Mouse (Mus musculus): ENCODE data around the gene Il22ra1. TPM values are rescaled to one million over a fixed set of nuclear protein-coding genes. Genes with fewer than 3 reads are reported as not detected.

The Il22ra1 gene
- polyA plus RNA-seq, 1 experiment from 2014 or later: not detected

- 71% methylated on average over 3 of the region's 3 CpGs for WGBS
These were observed 8.9 kb downstream of the Il22ra1 start for GRCm38 (mm10) chr4:135736903-135737302.

GRCm38 (mm10) chr4:135738237-135738636, 10.3 kb downstream of the Il22ra1 start:
- H3K4me2 ChIP-seq: no peak overlapping the region
- H3K36me3 ChIP-seq: no peaks in the 10 kb centered on the region
- no peak overlapping the region for H3K27ac ChIP-seq (replicated peaks)
- no peak overlapping the region for H3K9ac ChIP-seq
- H3K9me3 ChIP-seq: peaks cover 5% of the 10 kb centered on the region; the same call in 1 of the 2 replicates
- ATAC-seq (ENCODE audit: extremely low read depth, insufficient number of reproducible peaks, low FRiP score, low TSS enrichment): no peak; the same call in 1 of the 2 replicates
- no peak overlapping the region for H3K4me3 ChIP-seq
- WGBS: 51% methylated on average over 5 of the region's 5 CpGs
- no peaks in the 10 kb centered on the region for H3K27me3 ChIP-seq (replicated peaks)
- H3K4me1 ChIP-seq: peaks cover 12% of the 10 kb centered on the region

More at GRCm38 (mm10) chr4:135736903-135737302, 8.9 kb downstream of the Il22ra1 start:
- Histone ChIP-seq H3K4me2 (no peak overlapping the region), H3K36me3 (no peaks in the 10 kb centered on the region), H3K4me3 (no peak overlapping the region), H3K27me3 (replicated peaks) (no peaks in the 10 kb centered on the region), H3K9me3 (peaks cover 5% of the 10 kb centered on the region; the same call in 1 of the 2 replicates), H3K9ac (no peak overlapping the region), H3K27ac (replicated peaks) (no peak overlapping the region), H3K4me1 (peaks cover 12% of the 10 kb centered on the region)
- ATAC-seq (ENCODE audit: extremely low read depth, insufficient number of reproducible peaks, low FRiP score, low TSS enrichment): no peak

- no peak overlapping the region for H3K9ac ChIP-seq
- ATAC-seq (ENCODE audit: extremely low read depth, insufficient number of reproducible peaks, low FRiP score, low TSS enrichment): no peak
- no peak overlapping the region for H3K4me3 ChIP-seq
- H3K4me1 ChIP-seq: peaks cover 12% of the 10 kb centered on the region
- H3K4me2 ChIP-seq: no peak overlapping the region
- no peaks in the 10 kb centered on the region for H3K36me3 ChIP-seq
- H3K27ac ChIP-seq (replicated peaks): no peak overlapping the region
- WGBS: 57% methylated on average over 7 of the region's 7 CpGs
- peaks cover 4% of the 10 kb centered on the region; the same call in 1 of the 2 replicates for H3K9me3 ChIP-seq
- no peaks in the 10 kb centered on the region for H3K27me3 ChIP-seq (replicated peaks)
These were observed 11.2 kb downstream of the Il22ra1 start for GRCm38 (mm10) chr4:135739148-135739547.

- WGBS: 95% methylated on average over 14 of the region's 14 CpGs
These were observed 11.7 kb downstream of the Il22ra1 start for GRCm38 (mm10) chr4:135739672-135740071.

GRCm38 (mm10) chr4:135743520-135743919, 15.5 kb downstream of the Il22ra1 start:
- Histone ChIP-seq H3K4me3 (no peak overlapping the region), H3K36me3 (no peaks in the 10 kb centered on the region), H3K9ac (no peak overlapping the region), H3K27ac (replicated peaks) (no peak overlapping the region), H3K4me1 (peaks cover 7% of the 10 kb centered on the region), H3K9me3 (no peaks in the 10 kb centered on the region), H3K27me3 (replicated peaks) (peaks cover 6% of the 10 kb centered on the region; the same call in 1 of the 2 replicates), H3K4me2 (no peak overlapping the region)
- no peak for ATAC-seq (ENCODE audit: extremely low read depth, insufficient number of reproducible peaks, low FRiP score, low TSS enrichment)
- 33% methylated on average over 6 of the region's 6 CpGs for WGBS

More at GRCm38 (mm10) chr4:135739672-135740071, 11.7 kb downstream of the Il22ra1 start:
- Histone ChIP-seq H3K9me3 (no peaks in the 10 kb centered on the region; the same call in 1 of the 2 replicates), H3K4me3 (no peak overlapping the region), H3K4me2 (no peak overlapping the region), H3K9ac (no peak overlapping the region), H3K36me3 (no peaks in the 10 kb centered on the region), H3K27me3 (replicated peaks) (no peaks in the 10 kb centered on the region), H3K4me1 (peaks cover 12% of the 10 kb centered on the region), H3K27ac (replicated peaks) (no peak overlapping the region)
- no peak for ATAC-seq (ENCODE audit: extremely low read depth, insufficient number of reproducible peaks, low FRiP score, low TSS enrichment)

GRCm38 (mm10) chr4:135744726-135745448, 16.9 kb downstream of the Il22ra1 start:
- no peaks in the 10 kb centered on the region for H3K36me3 ChIP-seq

GRCm38 (mm10) chr4:135745613-135746012, 17.6 kb downstream of the Il22ra1 start:
- H3K4me2 ChIP-seq: no peak overlapping the region
- H3K9me3 ChIP-seq: no peaks in the 10 kb centered on the region
- peaks cover 6% of the 10 kb centered on the region; the same call in 1 of the 2 replicates for H3K27me3 ChIP-seq (replicated peaks)
- no peak overlapping the region for H3K4me3 ChIP-seq
- 68% methylated on average over 10 of the region's 10 CpGs for WGBS
- ATAC-seq (ENCODE audit: extremely low read depth, insufficient number of reproducible peaks, low FRiP score, low TSS enrichment): no peak
- H3K9ac ChIP-seq: no peak overlapping the region
- no peaks in the 10 kb centered on the region for H3K36me3 ChIP-seq
- no peaks in the 10 kb centered on the region for H3K4me1 ChIP-seq
- no peak overlapping the region for H3K27ac ChIP-seq (replicated peaks)

More at GRCm38 (mm10) chr4:135744726-135745448, 16.9 kb downstream of the Il22ra1 start:
- no peaks in the 10 kb centered on the region for H3K9me3 ChIP-seq
- H3K4me2 ChIP-seq: no peak overlapping the region
- H3K4me3 ChIP-seq: no peak overlapping the region
- no peak for ATAC-seq (ENCODE audit: extremely low read depth, insufficient number of reproducible peaks, low FRiP score, low TSS enrichment)
- 57% methylated on average over 16 of the region's 16 CpGs for WGBS
- no peak overlapping the region for H3K27ac ChIP-seq (replicated peaks)
- no peaks in the 10 kb centered on the region for H3K4me1 ChIP-seq
- H3K27me3 ChIP-seq (replicated peaks): peaks cover 6% of the 10 kb centered on the region; the same call in 1 of the 2 replicates
- no peak overlapping the region for H3K9ac ChIP-seq

- Histone ChIP-seq H3K4me2 (no peak overlapping the region), H3K36me3 (no peaks in the 10 kb centered on the region), H3K4me3 (no peak overlapping the region), H3K9ac (no peak overlapping the region), H3K27me3 (replicated peaks) (no peaks in the 10 kb centered on the region), H3K27ac (replicated peaks) (no peak overlapping the region), H3K9me3 (peaks cover 13% of the 10 kb centered on the region), H3K4me1 (no peaks in the 10 kb centered on the region)
- WGBS: 72% methylated on average over 8 of the region's 8 CpGs
- no peak for ATAC-seq (ENCODE audit: extremely low read depth, insufficient number of reproducible peaks, low FRiP score, low TSS enrichment)
These were observed 22.9 kb downstream of the Il22ra1 start for GRCm38 (mm10) chr4:135750896-135751295.

- no peak for ATAC-seq (ENCODE audit: extremely low read depth, insufficient number of reproducible peaks, low FRiP score, low TSS enrichment)
- H3K9ac ChIP-seq: no peak overlapping the region
- 65% methylated on average over 7 of the region's 7 CpGs for WGBS
- no peaks in the 10 kb centered on the region for H3K36me3 ChIP-seq
- H3K4me2 ChIP-seq: no peak overlapping the region
- H3K27me3 ChIP-seq (replicated peaks): no peaks in the 10 kb centered on the region
- H3K4me1 ChIP-seq: no peaks in the 10 kb centered on the region
- H3K27ac ChIP-seq (replicated peaks): no peak overlapping the region
- peaks cover 13% of the 10 kb centered on the region for H3K9me3 ChIP-seq
- H3K4me3 ChIP-seq: no peak overlapping the region
These were observed 24.3 kb downstream of the Il22ra1 start for GRCm38 (mm10) chr4:135752106-135752778.

GRCm38 (mm10) chr4:135752779-135753164, 24.8 kb downstream of the Il22ra1 start:
- Histone ChIP-seq H3K4me3 (no peak overlapping the region), H3K27me3 (replicated peaks) (no peaks in the 10 kb centered on the region), H3K4me2 (no peak overlapping the region), H3K9me3 (peaks cover 13% of the 10 kb centered on the region), H3K27ac (replicated peaks) (no peak overlapping the region), H3K36me3 (no peaks in the 10 kb centered on the region), H3K9ac (no peak overlapping the region), H3K4me1 (no peaks in the 10 kb centered on the region)
- 75% methylated on average over 8 of the region's 8 CpGs for WGBS
- no peak for ATAC-seq (ENCODE audit: extremely low read depth, insufficient number of reproducible peaks, low FRiP score, low TSS enrichment)

GRCm38 (mm10) chr4:135758331-135758730, 30.4 kb downstream of the Il22ra1 start:
- ATAC-seq (ENCODE audit: extremely low read depth, insufficient number of reproducible peaks, low FRiP score, low TSS enrichment): no peak
- H3K36me3 ChIP-seq: no peaks in the 10 kb centered on the region
- no peak overlapping the region for H3K27ac ChIP-seq (replicated peaks)
- peaks cover 13% of the 10 kb centered on the region for H3K9me3 ChIP-seq
- 34% methylated on average over 4 of the region's 4 CpGs for WGBS
- peaks cover 21% of the 10 kb centered on the region for H3K4me1 ChIP-seq
- H3K27me3 ChIP-seq (replicated peaks): 0 out of 2 replicates have a peak, but pooled peaks cover 9% of the 10 kb centered on the region
- no peak overlapping the region for H3K4me3 ChIP-seq
- no peak overlapping the region for H3K9ac ChIP-seq
- H3K4me2 ChIP-seq: no peak overlapping the region

All from heart, embryonic 13.5 days (tissue).